Mouse (Mus musculus) left cerebral cortex, adult 11 months (tissue): Measurements from ENCODE around the gene Tnxb.

Experiments
- DNase-seq: peaks from one replicate; pipeline ENCODE4 v3.0.0; 2022; ENCODE audit warnings: low spot score

Gene Tnxb

DNA sequence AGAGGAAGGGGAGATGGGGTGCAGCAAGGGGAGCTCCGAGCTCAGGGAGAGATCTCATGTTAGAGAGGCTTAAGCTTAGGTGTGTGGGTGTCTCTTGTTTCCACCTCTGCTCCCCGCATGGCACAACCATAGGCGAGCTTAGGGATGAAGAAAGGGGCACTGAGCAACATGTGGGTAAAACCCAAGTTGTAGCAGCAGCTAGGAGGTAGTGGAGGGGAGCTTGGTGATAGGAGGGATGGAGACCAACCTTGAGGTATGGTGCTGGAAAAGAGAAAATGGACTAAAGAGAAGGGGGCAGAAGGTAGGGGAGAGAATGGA is 10.5 kb upstream of the Tnxb start:
- no peak for DNase-seq

DNA sequence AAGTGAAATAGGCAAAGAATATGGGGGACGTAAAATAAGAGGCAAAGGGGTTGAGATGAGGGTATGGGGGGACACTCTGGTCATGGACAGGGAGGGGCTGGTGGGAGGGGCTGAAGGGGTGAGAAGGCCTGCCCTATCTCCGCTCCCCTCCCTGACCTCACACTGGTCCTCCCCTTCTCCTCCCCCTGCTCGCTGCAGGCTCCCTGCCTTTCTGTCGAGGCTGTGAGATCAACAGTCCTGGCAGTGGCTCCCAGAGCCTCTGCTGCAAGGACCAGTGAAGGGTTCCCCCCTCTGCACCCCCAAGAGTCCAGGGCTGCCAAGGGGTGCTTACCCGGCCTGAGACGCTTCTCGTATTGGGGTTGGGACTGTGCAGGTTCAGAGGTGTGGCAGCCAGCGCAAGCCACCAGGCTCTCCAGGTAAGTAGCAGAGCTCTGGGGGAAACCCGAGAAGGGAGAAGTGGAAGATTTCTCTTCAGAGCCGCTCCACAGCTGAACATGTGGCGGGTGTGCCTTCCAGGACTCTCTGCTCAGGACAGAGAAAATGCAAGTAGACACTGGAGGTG is 10.0 kb upstream of the Tnxb start:
- no peak for DNase-seq

DNA sequence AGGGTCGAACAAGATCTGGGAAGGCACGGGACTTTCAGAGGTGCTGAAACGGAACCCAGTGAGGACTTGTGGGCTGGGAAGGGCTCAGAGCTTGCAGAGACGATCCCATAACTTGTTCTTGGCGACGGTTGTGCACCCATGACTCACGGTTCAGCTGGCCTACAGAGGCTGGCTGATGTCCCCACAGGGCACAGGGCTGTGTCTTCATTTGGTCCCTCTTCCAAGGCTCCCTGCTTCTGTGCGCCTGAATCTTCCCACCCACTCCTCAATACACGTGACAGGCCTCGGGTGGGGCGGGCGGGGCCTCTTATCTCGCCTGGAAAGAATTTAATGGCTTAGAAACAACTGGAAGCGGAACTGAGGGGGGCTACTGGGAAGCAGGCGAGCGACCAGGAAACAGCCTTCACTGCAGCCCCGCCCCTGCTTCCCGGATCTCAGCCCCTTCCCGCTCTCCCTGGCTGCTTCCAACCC is 9.2 kb upstream of the Tnxb start:
- no peak for DNase-seq

DNA sequence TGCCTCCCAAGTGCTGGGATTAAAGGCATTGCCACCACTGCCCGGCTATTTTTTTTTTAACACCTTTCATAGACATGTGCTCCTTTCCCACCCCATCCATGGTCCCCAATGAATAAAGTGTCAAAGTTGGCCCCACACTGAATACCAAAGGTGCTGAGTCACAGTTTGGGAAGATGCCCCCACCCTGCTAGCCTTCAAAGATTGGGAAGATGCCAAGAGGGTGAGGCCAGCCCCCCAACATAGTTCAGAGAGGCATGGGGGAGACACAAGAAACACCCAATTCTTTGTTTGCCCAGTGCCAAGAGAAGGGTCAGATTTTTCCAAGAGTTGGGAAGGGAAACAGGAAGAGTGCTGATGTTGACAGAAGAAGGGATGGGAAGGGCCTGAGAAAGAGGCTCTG is 7.9 kb upstream of the Tnxb start:
- DNase-seq = no peak

DNA sequence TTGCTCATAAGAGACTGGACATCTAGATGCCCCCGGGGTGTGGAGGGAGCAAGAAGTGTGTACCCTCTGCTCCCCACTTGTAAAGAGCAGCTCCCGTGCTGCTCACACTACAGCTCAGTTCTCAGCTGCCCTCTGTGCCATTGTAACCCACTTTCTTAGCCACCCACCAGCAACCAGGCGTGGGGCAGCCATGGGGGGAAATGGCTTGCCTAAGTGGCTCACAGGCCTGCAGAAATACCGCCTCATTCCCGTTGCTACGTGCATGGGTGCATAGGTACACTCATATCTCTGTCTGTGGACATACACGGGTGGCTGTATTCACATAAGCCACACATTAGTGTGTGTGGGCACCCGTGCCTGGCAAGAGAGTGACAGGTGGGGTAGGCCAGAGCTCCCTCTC is 7.4 kb upstream of the Tnxb start:
- DNase-seq = no peak

DNA sequence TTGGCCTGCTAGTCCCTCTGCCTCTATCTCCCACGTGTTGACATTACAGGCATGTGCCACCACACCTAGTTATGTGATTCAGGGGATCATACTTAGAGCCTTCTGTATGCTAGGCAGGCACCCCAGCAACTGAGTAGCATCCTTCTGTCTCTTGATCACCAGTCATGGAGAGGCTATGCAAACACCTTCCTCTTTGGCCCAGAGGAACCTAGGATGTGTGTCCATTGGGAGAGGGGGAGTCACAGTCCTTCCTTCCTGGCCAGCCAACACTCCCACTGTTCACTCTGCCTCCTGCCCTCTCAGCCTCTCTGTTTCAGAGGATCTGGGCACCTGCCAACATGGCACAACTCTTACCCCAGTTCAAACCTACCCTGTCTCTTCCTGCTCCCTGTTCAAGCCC is 6.8 kb upstream of the Tnxb start:
- no peak for DNase-seq

DNA sequence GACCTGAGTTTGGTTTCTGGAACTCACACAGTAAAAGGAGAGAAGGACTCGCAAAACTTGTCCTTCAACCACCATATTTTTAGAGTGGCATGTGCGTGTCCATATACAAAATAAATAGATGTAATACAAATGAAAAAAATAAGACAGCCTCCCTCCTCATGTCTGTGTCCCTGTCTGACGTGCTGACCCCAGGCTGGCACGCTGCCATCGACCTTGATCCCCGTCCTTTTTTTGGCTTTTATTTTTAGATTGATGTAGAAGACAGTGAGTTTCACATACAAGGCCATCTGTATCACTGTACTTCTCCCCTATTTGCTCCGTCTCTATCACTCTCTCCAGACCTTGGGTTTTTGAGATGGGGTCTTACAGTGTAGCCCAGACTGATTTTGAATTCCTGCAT is 5.9 kb upstream of the Tnxb start:
- DNase-seq = no peak

DNA sequence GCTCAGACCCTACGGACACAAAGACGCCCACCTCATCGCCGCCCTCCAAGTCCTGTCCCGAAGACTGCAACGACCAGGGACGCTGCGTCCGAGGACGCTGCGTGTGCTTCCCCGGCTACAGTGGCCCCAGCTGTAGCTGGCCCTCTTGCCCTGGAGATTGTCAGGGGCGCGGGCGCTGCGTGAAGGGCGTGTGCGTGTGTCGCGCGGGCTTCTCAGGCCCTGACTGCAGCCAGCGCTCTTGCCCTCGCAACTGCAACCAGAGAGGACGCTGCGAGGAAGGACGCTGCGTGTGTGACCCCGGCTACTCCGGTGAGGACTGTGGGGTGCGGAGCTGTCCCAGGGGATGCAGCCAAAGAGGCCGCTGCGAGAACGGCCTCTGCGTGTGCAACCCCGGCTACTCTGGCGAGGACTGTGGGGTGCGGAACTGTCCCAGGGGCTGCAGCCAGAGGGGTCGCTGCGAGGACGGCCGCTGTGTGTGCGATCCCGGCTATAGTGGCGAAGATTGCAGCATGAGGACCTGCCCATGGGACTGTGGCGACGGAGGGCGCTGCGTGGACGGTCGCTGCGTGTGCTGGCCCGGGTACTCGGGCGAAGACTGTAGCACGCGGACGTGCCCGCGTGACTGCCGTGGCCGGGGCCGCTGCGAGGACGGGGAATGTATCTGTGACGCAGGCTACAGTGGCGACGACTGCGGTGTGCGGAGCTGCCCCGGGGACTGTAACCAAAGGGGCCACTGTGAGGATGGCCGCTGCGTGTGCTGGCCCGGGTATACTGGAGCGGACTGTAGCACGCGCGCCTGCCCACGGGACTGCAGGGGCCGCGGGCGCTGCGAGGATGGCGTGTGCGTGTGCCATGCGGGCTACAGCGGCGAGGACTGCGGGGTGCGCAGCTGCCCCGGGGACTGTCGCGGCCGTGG is 1.1 kb downstream of the Tnxb start:
- no peak for DNase-seq

DNA sequence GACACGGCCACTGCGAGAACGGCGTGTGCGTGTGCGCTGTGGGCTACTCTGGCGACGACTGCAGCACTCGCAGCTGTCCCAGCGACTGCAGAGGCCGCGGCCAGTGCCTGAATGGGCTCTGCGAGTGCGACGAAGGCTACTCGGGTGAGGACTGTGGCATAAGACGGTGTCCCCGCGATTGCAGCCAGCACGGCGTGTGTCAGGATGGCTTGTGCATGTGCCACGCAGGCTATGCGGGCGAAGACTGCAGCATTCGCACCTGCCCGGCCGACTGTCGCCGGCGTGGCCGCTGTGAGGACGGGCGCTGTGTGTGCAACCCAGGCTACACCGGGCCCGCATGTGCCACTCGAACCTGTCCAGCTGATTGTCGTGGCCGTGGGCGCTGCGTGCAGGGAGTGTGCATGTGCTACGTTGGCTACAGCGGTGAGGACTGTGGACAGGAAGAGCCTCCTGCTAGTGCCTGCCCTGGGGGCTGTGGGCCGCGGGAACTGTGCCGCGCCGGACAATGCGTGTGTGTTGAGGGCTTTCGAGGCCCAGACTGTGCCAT is 2.0 kb downstream of the Tnxb start:
- no peak for DNase-seq

DNA sequence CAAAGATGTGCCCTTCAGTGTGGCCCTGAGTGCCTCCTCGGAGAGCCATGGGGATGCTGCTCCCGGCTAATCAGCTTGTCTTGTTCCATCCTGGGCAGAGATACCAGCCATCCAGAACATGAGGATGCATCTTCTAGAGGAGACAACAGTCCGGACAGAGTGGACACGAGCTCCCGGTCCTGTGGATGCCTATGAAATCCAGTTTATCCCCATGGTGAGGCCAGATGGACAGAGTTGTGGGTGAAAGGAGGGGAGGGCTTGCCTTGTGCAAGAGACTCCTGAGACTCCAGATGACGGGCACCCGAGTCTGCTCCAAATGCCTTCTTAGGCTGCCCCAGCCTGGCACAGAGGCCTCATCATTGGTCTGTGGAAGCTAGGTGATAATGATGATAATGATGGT is 2.8 kb downstream of the Tnxb start:
- DNase-seq = no peak

DNA sequence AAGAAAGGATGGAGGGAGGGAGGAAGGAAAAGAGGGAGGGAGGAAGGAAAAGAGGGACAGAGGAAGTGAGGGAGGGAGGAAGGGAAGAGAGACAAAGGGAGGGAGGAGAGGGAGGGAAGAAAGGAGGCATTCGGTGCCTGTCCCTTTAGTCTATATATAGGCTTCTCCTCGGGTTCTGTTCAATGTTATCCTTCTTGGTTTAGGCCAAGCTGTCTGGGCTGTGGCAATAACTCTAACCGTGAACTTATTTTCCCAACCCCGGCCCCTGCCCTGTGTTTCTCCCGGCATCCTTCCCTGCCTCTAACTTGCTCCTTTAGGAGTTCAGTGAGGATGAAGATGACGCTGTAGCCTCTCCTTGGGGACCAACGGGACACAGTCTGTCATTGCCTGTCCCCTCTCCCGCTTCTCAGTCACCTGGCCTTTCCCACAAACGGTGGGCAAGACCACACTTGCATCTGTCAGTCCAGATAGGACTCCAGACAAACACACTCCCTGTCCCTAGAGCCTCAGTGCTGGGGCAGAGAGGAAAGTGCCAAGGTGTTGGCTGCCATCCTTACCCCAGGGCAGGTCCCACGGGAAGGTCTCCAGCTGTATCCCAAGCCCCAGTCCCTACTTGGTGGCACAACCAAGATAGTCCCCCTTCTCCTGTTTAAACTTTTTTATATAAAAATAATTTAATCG is 4.3 kb downstream of the Tnxb start:
- DNase-seq = no peak

DNA sequence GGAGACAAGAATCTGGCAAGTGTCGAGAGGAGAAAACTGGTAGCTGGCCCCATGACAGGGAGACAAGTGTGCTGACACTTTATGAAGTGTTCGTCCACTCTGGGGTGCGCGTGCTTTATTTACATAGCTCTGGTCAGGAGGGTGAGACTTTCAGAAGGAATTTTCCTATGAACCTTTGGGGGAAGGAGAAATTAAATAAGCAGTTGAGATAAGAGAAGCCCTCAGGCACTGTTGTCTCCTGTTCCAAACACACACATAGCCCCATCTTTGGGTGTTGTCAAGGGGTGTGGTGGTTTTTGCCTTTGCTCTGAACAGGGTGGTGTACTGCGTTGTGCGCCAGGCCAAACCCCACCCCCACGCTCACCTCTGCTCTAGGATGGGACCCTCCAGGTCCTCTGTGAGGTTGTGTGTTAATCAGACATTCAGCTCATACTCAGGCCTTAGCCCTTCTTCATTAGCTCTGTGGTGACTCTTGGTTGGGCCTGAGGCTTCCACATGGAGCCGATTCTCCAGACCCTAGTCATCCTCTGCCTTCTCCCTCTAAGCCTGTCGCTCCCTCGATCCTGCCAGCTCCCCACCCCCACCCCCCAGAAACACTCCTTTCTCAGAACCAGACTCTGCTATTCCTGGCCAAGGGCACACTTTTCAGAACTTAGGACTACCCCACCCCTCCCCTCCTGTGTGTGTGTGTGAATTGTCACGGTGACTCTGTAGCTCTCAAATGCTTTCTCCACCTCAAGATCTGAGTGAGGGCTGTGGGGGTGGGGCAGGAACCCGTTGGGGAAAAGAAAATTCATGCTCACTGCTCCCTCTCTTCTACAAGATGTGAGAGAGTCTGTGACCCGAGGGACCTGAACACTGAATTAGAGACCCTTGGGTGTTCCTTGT is 5.1 kb downstream of the Tnxb start:
- no peak for DNase-seq

DNA sequence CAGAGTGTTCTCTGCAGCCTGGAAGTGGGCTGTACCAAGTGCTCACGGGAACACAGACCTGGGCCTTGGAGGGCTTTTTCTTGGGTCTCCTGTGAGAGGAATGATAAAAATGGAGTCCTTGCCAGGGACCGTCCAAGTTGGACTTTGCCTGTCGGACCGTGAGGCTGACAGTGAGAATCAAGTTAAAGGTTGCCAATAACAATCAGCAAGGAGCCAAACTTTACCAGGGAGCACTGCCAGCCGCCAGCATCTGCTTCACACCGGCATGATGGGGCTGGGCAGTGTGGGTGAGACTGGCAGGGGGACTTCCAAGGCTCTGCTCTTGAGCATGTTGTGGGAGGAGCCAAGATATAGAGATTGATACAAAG is 5.7 kb downstream of the Tnxb start:
- DNase-seq = no peak

DNA sequence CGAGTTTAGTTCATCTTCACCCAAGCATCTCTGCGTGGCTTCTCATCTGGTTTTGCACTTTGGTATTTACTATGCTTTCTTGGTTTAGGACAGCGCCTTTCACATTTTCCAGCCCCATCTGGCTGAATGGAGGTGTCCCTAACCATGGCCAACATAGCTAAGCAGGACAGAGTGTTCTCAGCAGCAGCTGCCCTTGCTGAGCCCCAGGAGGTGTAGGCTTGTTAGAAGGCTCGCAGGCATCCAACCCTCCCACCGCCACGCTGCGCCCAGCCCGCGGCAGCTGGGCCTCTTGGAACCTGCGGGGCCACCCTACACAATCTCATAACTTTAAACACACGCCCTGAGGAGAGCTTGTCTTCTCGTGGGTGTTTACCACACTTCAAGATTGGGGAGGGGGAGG is 6.3 kb downstream of the Tnxb start:
- DNase-seq = no peak

DNA sequence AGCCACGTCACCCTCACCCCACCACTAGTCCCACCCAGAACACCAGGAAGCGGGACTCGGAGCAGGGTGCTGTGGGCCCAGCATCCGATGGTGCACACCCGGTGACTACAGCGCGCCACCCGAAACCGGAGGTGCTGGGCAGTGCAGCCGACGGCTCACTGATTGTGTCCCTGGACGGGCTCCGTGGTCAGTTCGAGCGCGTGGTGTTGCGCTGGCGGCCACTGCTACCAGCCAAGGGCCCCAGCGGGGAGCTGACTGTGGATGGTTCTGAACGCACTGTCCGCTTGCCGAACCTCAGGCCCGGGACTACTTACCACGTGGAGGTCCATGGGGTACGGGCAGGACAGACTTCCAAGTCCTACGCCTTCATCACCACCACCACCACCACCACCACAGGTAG is 9.9 kb downstream of the Tnxb start:
- no peak for DNase-seq

DNA sequence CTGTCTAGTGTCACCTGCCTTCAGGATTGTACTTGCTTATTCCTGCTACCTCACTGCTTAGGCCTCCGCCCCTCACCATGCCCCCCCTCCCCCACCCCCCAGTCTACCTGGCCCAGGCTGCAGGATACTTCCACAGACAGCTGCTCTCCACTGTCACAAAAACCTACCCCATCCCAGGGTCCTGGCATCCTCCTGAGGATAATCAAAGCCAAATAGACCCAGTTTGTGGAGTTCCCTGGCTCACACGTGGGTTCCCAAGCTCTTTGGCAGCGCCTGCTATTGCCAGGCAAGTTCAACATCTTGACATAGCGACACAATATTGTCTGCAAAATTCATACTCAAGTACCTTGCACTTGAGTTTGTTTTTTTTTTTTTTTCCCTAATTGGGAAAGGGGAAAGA is 10.3 kb downstream of the Tnxb start:
- no peak for DNase-seq

DNA sequence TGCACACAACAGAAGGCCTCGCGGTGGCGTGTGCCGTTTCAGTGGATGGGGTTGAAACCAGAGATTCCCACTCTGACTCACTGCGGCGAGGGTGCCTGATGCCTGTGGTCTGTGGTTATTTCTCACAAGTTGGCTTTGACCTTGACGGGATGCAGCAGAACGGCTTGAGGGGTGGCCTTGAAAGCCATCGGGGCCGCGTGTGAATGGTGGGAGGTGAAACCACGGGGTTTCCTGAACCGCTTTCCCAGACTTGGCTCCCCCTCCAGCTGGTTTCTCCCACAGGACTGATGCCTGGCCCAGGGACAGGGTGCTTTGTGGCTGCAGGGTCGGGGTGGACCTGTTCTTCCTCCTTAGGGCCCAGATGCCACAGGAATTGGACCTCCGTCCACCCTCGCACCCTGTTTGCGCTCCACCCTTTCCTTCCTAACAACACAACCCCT is 10.8 kb downstream of the Tnxb start:
- no peak for DNase-seq

DNA sequence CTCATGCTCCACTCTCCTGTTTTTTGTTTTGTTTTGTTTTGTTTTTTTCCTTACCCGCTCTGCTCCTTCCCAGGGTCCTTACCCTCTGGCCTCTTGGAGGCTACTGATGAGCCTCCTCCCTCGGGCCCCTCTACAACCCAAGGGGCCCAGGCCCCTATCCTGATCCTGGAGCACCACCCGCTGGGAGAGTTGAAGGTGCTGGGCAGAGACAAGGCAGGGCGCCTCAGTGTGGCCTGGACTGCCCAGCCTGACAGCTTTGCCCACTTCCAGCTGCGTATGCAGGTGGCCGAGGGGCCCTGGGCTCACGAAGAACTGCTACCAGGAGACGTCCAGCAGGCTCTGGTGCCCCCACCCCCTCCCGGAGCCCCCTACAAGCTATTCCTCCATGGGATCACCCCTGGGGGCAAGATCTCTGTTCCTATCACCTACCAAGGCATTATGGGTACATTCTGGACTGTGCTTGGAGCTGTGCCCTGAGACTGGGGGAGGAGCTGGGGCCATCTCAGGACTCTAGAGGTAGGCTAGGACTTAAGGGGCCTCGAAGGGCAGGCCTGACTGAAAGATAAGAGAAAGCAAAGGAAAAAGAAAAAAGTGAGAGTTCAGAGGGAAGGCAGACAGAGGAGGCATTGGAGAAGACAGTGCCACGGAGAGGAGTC is 11.7 kb downstream of the Tnxb start:
- DNase-seq = no peak

DNA sequence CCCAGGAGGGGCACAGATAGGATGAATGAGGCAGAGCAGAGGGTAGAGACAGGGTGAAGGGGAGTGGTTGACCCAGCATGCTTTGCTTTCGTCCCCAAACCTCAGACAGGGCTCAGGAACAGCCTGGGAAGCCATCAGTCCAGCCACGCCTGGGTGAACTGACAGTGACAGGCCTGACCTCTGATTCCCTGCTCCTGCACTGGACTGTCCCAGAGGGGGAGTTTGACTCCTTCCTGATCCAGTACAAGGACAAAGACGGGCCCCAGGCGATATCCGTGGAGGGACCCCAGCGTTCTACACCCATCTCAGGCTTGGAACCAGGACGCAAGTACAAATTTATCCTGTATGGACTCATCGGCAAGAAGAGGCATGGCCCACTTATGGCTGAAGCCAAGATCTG is 12.8 kb downstream of the Tnxb start:
- DNase-seq = no peak

DNA sequence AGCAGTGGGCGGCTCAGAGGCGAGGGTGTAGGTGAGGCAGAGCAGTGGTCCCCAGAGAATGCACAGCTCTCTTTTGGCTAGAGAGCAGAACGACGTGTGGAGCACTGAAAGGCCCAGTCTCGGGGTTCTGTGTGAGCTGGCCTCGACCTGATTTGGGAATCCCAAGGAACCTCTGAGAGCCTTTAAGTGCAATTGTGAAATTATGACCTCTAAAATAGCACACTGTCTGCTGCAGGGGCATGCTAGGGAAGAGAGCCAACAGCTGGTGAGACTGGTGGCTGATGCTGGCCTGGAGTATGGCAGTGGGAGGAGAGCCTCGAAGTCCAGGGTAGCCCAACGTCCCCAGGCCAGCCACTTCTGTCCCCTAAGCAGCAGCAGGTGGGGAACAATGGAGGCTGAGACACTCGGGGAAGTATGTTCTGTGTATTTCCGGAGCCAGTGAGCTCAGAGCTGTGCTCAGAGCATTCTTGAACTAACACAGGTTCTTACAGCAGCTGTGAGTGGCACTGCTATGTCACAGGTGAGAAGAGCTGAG is 13.4 kb downstream of the Tnxb start:
- no peak for DNase-seq

DNA sequence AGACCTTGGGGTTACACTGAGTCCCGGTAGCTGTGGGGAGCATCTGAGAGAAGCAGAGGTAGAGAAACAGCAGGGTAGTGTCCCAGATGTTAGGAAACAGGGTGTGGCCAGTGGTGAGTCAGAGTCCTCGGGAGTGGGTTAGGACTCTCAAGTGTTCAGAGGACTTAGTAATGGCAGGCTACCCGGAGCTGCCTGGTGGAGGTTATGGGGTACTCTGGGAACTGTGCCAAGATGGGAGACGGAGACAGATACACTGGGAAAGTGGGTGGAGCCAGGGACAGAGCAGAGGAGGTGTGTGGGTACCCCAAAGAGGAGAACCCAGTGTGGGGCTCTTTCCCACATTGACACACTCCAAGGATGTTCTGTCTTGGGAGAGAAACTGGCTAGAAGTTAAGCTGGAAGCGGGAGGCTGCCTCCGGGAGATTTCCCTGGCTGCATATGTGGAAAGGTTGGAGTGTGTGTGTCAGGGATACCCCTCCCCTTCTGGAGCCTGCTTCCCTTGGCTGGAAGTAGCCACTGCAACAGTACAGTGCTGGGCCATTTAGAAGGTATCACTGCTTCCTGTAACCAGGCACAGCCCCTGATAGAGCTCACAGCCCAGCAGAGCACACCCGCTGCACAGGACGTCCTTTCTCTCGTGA is 14.0 kb downstream of the Tnxb start:
- DNase-seq = no peak
